Mouse (Mus musculus): ENCODE results near the gene Olfr809.

Gene Olfr809

DNA sequence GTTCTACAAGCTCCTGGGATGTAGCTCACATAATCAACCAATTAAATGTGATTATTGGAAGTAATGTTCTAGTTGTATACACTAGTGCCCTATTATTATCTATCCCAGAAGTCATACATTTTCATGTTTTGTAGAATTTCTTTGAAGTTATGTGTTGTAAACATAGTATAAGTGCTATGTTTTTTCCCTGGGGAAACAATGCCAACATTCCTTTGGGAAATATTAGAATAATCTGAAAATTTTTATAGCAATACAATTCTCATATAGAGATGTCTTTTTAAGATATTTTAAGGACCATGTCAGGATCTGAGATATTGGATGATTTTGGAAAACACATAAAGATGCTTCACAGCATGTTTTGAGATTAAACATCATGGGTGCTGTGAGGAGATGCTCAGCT lies at the start of gene Olfr809:
Gene Olfr809, plus strand, starts transcription at position 301 of the 400 bp plus-strand sequence.
- no peak for DNase-seq

DNA sequence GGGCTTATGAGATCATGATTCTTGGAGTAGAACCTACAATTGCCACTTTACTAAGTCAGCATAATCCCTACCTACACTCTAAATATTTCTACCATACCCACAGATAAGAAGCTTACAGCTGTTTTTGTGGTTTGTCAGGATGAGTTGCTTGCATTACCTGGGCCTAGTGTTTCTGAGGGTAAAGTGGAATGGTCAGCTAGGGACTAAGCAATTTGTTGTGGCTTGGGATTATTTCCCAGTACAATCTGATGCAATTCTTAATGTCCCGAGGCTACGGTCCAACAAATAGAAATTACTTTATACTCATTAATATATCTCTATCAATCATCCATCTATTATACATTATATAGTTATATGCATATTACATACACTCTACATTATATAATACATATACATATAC lies 45.2 kb upstream of the Olfr809 start, which contains the start of gene Olfr805:
Gene Olfr805, minus strand, starts transcription at position 101 of the 400 bp plus-strand sequence.
- no peak for DNase-seq

DNA sequence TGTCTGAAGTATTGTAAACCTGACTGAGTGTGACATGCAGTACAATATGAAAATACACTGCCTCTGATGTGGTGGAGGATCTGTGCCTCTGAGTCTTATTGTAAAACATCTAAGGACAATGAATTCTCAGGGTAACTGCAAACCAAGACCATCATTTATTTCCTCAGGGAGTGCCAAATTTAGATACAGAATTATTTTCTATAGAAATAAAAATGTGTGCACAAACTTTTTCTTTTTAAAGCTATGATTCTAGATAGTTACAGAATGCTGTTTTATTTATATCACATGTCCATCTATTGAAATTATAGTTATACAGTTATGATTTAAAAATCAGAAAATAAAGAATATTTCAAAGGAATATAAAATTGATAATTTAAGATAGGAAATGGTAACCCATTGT lies 32.6 kb upstream of the Olfr809 start, which contains the start of gene Olfr806:
Gene Olfr806, minus strand, starts transcription at position 101 of the 400 bp plus-strand sequence.
- no peak for DNase-seq

DNA sequence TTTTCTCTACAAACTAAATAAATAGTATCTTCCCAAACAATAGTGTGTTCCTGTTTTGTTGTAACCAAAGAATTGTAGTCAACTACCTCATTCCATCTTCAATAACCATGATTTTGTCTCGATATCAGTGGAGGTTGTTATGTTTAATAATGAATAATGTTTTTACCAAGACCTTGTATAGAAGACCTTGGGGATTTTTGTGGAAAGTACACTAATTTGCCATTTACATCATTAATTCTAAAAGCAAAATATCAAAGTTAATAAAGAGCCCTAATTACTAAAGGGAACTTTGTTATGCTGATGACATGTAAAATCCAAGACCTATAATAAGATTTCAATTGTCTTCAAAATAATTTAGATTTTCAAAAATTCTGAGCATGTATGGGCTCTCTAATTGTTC lies 16.7 kb upstream of the Olfr809 start, which contains the start of gene Olfr807:
Gene Olfr807, minus strand, starts transcription at position 101 of the 400 bp plus-strand sequence.
- no peak for DNase-seq

DNA sequence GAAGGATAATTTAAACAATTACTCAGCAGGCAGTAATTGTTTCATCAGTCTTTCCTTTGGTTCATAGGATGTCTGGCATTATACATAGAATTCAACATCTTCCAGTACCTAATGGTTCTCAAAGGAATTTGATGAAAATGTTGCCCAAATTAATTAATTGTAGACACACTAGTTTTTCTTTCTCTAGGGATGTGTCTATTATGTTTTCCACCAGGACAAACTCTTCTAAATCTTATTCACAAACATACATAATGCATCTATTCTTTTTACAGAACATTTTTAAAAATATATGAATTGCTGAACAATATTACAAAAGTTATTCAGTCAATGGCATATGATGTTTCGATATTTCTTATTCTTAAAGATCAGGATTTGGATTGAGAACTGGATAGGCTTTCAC lies 9.3 kb upstream of the Olfr809 start, which contains the start of gene Olfr808:
Gene Olfr808, plus strand, starts transcription at position 301 of the 400 bp plus-strand sequence.
- DNase-seq: no peak

DNA sequence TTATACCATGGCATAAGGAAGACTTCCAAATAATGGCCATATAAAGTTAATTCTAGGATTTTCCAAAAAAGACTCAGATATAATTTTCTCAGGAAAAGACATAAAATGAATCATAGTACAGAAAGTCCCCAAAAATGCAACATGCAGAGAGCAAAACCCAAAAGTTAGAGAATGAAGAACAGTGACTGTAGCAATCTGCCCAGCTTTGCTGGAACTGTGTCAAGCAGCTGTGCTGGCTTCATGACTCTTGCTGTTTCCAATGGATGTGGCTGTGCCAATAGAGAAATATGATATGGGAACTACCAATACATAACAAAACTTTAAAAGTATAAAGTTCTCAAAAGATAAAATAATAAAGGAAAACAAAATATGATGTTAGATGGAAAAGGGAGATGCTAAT lies 3.7 kb downstream of the Olfr809 start:
- no peak for DNase-seq

DNA sequence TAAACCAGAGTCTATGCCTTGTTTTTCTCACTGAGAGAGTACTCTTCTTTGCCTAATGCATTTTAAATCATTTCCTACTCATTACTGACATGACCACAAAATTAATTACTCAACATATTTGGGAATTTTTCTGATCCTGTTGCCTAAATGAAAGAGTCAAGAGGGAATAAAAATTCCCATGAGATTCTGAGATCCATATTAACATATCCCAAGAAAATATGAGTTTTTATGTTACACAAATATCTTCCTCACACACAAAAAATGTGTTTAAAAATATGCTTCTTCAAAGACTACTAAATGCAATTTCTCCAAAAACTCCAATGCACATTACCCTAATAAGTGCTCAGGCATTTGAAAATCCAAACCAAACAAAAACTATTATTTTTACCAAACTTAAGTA lies 20.4 kb downstream of the Olfr809 start, which contains the start of gene Olfr810:
Gene Olfr810, minus strand, starts transcription at position 101 of the 400 bp plus-strand sequence.
- no peak for DNase-seq

DNA sequence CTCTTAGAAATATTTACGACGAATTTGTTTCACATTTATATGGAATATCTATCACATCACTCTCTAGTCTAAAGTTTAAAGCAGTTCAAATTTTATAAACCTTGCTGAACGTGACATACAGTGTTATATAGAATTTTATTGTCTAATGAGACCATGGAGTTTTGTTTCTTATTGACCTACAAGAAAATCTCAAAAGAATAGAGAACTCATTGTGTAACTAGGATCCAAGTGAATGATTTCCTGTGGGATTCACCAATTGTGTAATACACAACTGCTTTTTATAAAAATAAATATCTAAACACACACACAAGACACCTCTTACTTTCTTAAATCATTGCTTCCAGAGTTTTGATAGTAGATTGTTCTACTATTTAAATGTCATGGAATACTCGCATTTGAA lies 29.9 kb downstream of the Olfr809 start, which contains the start of gene Olfr811:
Gene Olfr811, minus strand, starts transcription at position 101 of the 400 bp plus-strand sequence.
- no peak for DNase-seq

Data from layer of hippocampus, adult 9-11 months (tissue).